Mouse (Mus musculus): ENCODE results near the gene Fbxl16. TPM values are rescaled to one million over a fixed set of nuclear protein-coding genes. Genes with fewer than 3 reads are reported as not detected.

Gene Fbxl16
- total RNA-seq, 2 experiments from 2014 or later, result 460 to 479 TPM

GRCm38 (mm10) chr17:25825311-25825710 is 16.4 kb downstream of the Fbxl16 start:
- no peak for DNase-seq (ENCODE audit: low spot score in 2 of 2)
- intact Hi-C loops (cut with DNase I), result no loop called here

GRCm38 (mm10) chr17:25825984-25826570 is 17.2 kb downstream of the Fbxl16 start:
- no peak for DNase-seq (ENCODE audit: low spot score in 2 of 2)
- intact Hi-C loops (cut with DNase I), result no loop called here

GRCm38 (mm10) chr17:25827011-25827410 is 18.1 kb downstream of the Fbxl16 start:
- no peak for DNase-seq (ENCODE audit: low spot score in 2 of 2)
- intact Hi-C loops (cut with DNase I), result no loop called here

- intact Hi-C loops (cut with DNase I), result no loop called here
These were observed 18.8 kb downstream of the Fbxl16 start for GRCm38 (mm10) chr17:25827546-25828222.

GRCm38 (mm10) chr17:25828223-25828594 is 19.3 kb downstream of the Fbxl16 start:
- intact Hi-C loops (cut with DNase I), result no loop called here
- no peak for DNase-seq (ENCODE audit: low spot score in 2 of 2)

More at GRCm38 (mm10) chr17:25827546-25828222, 18.8 kb downstream of the Fbxl16 start:
- DNase-seq (ENCODE audit: low spot score in 2 of 2), result no peak

- intact Hi-C loops (cut with DNase I), result no loop called here
- peak; percentile 89 to 92 for DNase-seq (ENCODE audit: low spot score in 2 of 2)
These were observed 20.1 kb downstream of the Fbxl16 start, which contains the start of gene Jmjd8 for GRCm38 (mm10) chr17:25828712-25829557. TSS of gene Jmjd8 (plus strand) at chr17:25828867.

- no peak for DNase-seq (ENCODE audit: low spot score in 2 of 2)
- intact Hi-C loops (cut with DNase I), result no loop called here
These were observed 20.7 kb downstream of the Fbxl16 start for GRCm38 (mm10) chr17:25829558-25830017.

- intact Hi-C loops (cut with DNase I), result no loop called here
These were observed 21.4 kb downstream of the Fbxl16 start for GRCm38 (mm10) chr17:25830200-25830753.

GRCm38 (mm10) chr17:25830806-25831431 is 22.0 kb downstream of the Fbxl16 start:
- intact Hi-C loops (cut with DNase I), result no loop called here
- DNase-seq (ENCODE audit: low spot score in 2 of 2), result no peak

More at GRCm38 (mm10) chr17:25830200-25830753, 21.4 kb downstream of the Fbxl16 start:
- DNase-seq (ENCODE audit: low spot score in 2 of 2), result no peak

- intact Hi-C loops (cut with DNase I), result no loop called here
- DNase-seq (ENCODE audit: low spot score in 2 of 2), result no peak
These were observed 22.8 kb downstream of the Fbxl16 start for GRCm38 (mm10) chr17:25831451-25832281.

- intact Hi-C loops (cut with DNase I), result loop anchor here (1.0 kb wide), 1 partner anchor 43 kb away; the partner anchor contains the start of gene Mettl26
- peak; percentile 98 to 99 for DNase-seq (ENCODE audit: low spot score in 2 of 2)
These were observed 23.8 kb downstream of the Fbxl16 start for GRCm38 (mm10) chr17:25832436-25833290.

GRCm38 (mm10) chr17:25833291-25833663 is 24.4 kb downstream of the Fbxl16 start, which contains the start of gene Stub1:
TSS of gene Stub1 (minus strand) at chr17:25833404.
- intact Hi-C loops (cut with DNase I), result loop anchor here (1.0 kb wide), 1 partner anchor 42 kb away; the partner anchor contains the start of gene Mettl26
- DNase-seq (ENCODE audit: low spot score in 2 of 2), result peak; percentile 83 to 90

GRCm38 (mm10) chr17:25833961-25834594 is 25.2 kb downstream of the Fbxl16 start:
- intact Hi-C loops (cut with DNase I), result loop anchor here (1.0 kb wide), 1 partner anchor 41 kb away; the partner anchor contains the start of gene Mettl26
- DNase-seq (ENCODE audit: low spot score in 2 of 2), result no peak

- no peak for DNase-seq (ENCODE audit: low spot score in 2 of 2)
- intact Hi-C loops (cut with DNase I), result no loop called here
These were observed 25.8 kb downstream of the Fbxl16 start for GRCm38 (mm10) chr17:25834595-25835222.

- intact Hi-C loops (cut with DNase I), result no loop called here
- no peak for DNase-seq (ENCODE audit: low spot score in 2 of 2)
These were observed 26.4 kb downstream of the Fbxl16 start for GRCm38 (mm10) chr17:25835301-25835700.

- DNase-seq (ENCODE audit: low spot score in 2 of 2), result no peak
- intact Hi-C loops (cut with DNase I), result no loop called here
These were observed 26.9 kb downstream of the Fbxl16 start for GRCm38 (mm10) chr17:25835816-25836215.

All from left cerebral cortex, postnatal 14 days (tissue).